Mouse (Mus musculus) macrophage (primary cell): ENCODE measurements around the gene 4930539E08Rik. TPM values are rescaled to one million over a fixed set of nuclear protein-coding genes. Genes with fewer than 3 reads are reported as not detected.
A peak's percentile ranks its signal among the peaks of the same experiment; 100 is the strongest.

Experiments used
- H3K27ac ChIP-seq: fragments of 350-480 bp; formaldehyde crosslinking; 2 replicates; pipeline ENCODE4 v1.9.0; 2021
- H3K36me3 ChIP-seq: fragments of 350-480 bp; formaldehyde crosslinking; 2 replicates; pipeline ENCODE4 v1.9.0; 2021; ENCODE audit errors: inconsistent target
- H3K4me3 ChIP-seq: fragments of 350-480 bp; formaldehyde crosslinking; 2 replicates; pipeline ENCODE4 v1.9.0; 2021; ENCODE audit errors: inconsistent target
- H3K79me2 ChIP-seq: fragments of 350-480 bp; formaldehyde crosslinking; 2 replicates; pipeline ENCODE4 v1.9.0; 2021; ENCODE audit errors: inconsistent target
- WGBS: methylation state at CpG from one replicate; pipeline ENCODE4 v1.1.7; 2026; ENCODE audit warnings: inconsistent platforms; ENCODE audit not compliant: missing documents; 5-methylcytosine and 5-hydroxymethylcytosine counted together
- polyA plus RNA-seq: library from polyadenylated mRNA; stranded (reverse); fragments of 250-400 nt; gene quantifications from 3 replicates; pipeline ENCODE4 v1.2.4, GENCODE M21; 2018; ENCODE audit warnings: inconsistent platforms

The 4930539E08Rik gene
- polyA plus RNA-seq, 1 experiment from 2014 or later: 0.33 TPM

DNA sequence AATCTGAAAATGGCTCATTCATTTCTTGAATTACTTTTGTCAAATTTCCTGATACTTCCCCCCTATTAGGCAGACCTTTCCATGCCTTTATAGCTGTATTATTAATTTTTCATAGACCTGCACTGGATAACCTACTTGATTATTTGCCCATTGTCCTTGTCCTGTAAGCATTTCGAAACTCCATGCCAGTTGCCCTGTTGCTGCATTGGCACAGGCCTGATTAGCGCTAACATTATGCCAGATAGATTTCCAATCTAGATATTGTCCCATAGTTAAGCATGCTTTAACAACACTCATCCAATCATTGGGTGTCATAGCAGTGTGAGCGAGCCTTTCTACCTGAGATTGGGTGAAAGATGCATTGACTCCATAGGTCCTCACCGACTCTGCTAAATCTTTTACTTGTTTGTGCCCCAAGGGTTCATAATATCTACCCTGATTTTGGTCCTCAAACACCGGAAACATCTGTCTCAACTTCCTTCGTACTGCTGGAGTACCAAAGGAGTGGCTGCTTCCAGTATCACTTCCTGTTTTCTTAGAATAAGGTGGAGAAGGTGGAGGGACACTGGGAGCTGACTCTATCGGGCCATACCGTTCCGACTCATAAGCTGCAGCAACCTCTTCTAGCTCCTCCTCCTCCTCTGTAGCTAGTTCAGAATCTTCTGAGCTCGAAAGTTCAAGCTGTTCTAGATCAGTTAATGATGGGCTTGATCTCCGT, 20.9 kb downstream of the 4930539E08Rik start:
- Histone ChIP-seq H3K4me3 (no peak overlapping the region), H3K27ac (peak overlapping the region; percentile 40)

DNA sequence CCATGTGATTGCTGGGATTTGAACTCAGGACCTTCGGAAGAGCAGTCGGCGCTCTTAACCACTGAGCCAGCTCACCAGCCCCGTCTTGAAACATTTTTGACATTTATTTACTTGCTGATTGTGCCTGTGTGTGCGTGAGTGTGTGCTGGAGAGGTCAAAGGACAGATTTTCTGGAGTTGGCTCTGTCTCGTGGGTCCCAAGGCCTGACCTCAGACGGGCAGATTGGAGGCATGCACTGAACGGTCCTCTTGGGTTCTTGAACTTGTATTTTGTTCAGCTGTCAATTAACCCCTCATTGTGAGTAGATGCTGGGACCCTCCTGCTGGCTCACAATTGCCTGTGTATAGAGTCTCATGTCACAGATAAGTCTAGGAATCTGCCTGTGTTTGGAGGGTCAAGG, 28.9 kb downstream of the 4930539E08Rik start:
- Histone ChIP-seq H3K27ac (no peak overlapping the region), H3K36me3 (no peaks in the 10 kb centered on the region), H3K4me3 (no peak overlapping the region), H3K79me2 (no peaks in the 10 kb centered on the region)
- WGBS: 91% methylated on average over 8 of the region's 8 CpGs

More for the DNA sequence above, 20.9 kb downstream of the 4930539E08Rik start:
- WGBS: 19% methylated on average over 11 of the region's 11 CpGs
- no peaks in the 10 kb centered on the region for H3K79me2 ChIP-seq
- no peaks in the 10 kb centered on the region for H3K36me3 ChIP-seq

DNA sequence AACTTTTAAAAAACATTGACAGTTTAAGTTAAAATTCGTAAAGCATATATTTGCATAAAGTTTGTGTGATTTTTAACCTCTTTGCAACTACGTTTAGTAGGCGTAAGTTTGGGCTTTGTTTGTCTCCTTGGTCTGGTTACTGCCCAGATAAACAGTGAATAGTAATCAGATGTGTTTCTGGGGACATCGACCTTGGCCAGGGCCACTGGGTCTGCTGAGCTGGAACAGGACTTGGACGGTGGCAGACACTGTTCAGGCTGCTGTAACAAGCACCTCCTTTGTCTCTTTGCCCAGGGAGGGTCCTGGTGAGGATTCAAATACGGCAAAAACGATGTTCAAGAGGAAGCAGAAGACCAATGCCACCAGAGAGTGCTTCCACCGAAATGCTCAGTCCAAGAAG, 29.9 kb downstream of the 4930539E08Rik start:
- Histone ChIP-seq H3K4me3 (no peak overlapping the region), H3K79me2 (no peaks in the 10 kb centered on the region), H3K27ac (no peak overlapping the region), H3K36me3 (no peaks in the 10 kb centered on the region)
- WGBS: 93% methylated on average over 8 of the region's 8 CpGs

DNA sequence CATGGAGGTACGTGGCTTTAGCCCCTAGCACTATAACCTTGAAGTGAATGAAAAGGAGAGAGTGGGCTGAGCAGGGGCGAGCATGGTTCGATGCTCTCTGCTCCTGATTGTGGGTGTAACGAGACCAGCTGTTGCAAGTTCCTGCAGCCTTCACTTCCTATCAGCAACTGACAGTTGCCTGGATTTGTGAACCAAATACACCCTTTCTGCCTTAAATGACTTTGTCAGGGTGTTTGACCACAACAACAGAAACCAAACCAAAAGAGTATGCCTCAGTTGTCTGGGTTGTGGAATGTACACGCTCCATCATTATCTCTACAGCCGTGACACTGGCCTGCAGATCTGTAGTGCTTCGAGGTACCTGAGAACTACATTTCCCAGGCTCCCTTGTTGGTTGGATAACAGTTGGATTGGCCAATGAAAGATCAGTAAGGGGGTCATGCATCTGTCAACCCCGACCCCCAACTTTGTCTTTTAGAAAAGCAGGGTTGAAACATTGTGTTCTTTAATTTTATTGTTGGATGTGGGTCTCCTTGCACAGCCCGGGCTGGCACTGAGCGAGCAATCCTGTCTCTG, 31.1 kb downstream of the 4930539E08Rik start:
- Histone ChIP-seq H3K4me3 (no peak overlapping the region), H3K27ac (no peak overlapping the region)
- 49% methylated on average over 10 of the region's 10 CpGs for WGBS

DNA sequence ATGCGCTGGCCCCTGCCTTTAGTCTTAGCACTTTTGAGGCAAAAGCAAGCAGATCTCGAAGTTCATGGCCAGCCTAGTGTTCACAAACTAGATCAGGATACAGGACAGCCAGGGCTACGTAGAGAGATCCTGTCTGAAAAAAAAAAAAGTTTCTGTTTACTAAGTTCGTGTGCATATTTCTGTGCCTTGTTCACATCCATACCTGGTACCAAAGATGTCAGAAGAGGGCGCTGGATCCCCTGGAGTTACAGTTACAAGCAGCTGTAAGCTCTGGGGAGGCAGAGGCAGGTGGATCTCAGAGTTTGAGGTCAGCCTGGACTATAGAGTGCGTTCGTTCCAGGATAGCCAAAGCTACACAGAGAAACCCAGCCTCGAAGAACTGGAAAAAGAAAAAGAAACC, 32.3 kb downstream of the 4930539E08Rik start:
- H3K79me2 ChIP-seq: no peaks in the 10 kb centered on the region
- 54% methylated on average over 8 of the region's 8 CpGs for WGBS
- H3K36me3 ChIP-seq: no peaks in the 10 kb centered on the region

More for the DNA sequence above, 31.1 kb downstream of the 4930539E08Rik start:
- Histone ChIP-seq H3K36me3 (no peaks in the 10 kb centered on the region), H3K79me2 (no peaks in the 10 kb centered on the region)

DNA sequence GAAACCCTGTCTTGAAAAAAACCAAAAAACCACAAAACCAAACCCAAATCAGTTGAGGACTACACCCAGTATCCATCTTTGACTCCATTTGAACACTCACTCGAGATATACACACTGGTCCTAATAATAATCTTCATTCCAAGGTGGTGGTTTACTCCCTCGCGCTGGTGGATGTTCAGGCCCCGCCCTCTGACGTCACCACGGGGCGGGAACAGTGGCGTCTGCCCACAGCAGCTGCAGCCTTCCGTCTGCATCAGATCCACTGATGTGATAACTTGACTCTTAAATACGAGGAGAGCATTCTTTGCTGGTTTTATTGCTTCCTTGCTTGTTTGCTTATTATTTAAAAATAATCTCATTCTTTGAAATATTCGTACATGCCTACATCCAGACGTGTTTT, 32.8 kb downstream of the 4930539E08Rik start:
- no peak overlapping the region for H3K4me3 ChIP-seq
- WGBS: 4% methylated on average over 12 of the region's 12 CpGs
- no peaks in the 10 kb centered on the region for H3K36me3 ChIP-seq
- H3K27ac ChIP-seq: no peak overlapping the region
- no peaks in the 10 kb centered on the region for H3K79me2 ChIP-seq

More for the DNA sequence above, 32.3 kb downstream of the 4930539E08Rik start:
- Histone ChIP-seq H3K4me3 (no peak overlapping the region), H3K27ac (no peak overlapping the region)

DNA sequence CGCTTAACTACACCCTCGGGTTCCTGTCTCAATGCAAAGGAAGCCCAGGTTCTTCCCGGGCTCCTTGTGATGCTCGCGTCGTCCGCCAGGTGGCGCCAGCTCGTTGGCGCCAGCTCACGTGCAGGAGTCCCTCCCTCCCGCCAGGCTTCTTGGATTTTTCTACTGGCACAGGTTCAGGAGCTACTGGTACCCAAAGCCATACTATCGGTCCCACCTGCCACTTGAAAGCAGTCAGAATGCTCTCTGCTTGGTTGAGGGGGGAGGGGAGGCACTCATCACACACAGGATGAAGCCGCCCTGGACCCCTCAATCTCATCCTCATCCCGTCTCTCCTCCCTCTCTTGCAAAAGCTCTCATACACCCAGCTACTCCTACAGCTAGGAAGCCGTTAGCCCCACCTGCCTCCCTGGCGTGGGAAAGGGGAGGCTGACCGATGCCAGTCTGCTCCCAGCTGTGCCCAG, 35.2 kb downstream of the 4930539E08Rik start:
- no peaks in the 10 kb centered on the region for H3K79me2 ChIP-seq
- no peaks in the 10 kb centered on the region for H3K36me3 ChIP-seq
- H3K27ac ChIP-seq: no peak overlapping the region
- WGBS: 13% methylated on average over 15 of the region's 18 CpGs
- no peak overlapping the region for H3K4me3 ChIP-seq

DNA sequence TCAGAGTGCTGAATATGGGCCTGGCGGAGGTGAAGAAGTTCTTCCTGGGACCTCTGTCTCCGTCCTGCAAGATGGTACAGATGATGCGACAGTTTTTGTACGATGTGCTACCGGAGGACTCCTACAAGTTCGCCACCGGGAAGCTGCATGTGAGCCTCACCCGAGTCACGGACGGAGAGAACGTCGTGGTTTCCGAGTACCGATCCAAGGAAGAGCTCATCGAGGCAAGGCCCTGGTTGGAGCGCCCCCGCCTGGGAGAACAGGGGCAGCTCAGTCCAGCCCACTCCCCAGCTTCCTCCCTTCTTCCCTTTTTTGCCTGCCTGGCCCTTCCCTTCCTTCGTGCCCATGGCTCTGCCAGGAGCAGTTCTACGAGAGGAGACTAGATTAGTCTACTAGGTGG, 38.3 kb downstream of the 4930539E08Rik start:
- 31% methylated on average over 19 of the region's 19 CpGs for WGBS
- Histone ChIP-seq H3K79me2 (no peaks in the 10 kb centered on the region), H3K36me3 (no peaks in the 10 kb centered on the region), H3K27ac (no peak overlapping the region), H3K4me3 (no peak overlapping the region)

DNA sequence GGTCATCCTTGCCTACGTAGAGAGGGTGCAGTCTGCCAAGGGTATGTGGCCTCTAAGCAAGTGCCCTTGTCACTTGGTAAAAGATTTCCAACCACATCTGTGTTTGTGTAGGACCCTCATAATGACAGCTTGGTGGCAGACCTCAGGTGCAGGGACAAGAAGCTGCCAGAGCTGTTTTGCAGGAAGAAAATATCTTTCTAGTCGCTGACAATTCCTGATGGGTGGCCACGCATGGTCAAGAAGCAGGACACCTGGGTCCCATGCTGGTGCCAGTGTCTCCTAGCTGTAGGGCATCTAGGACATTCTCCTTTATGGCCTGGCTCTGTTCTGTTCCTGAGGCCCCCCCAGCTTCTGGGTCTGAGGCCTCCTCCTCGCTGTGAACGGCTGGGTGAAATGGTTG, 38.8 kb downstream of the 4930539E08Rik start:
- Histone ChIP-seq H3K36me3 (no peaks in the 10 kb centered on the region), H3K4me3 (no peak overlapping the region), H3K79me2 (no peaks in the 10 kb centered on the region), H3K27ac (no peak overlapping the region)
- WGBS: 89% methylated on average over 5 of the region's 5 CpGs

DNA sequence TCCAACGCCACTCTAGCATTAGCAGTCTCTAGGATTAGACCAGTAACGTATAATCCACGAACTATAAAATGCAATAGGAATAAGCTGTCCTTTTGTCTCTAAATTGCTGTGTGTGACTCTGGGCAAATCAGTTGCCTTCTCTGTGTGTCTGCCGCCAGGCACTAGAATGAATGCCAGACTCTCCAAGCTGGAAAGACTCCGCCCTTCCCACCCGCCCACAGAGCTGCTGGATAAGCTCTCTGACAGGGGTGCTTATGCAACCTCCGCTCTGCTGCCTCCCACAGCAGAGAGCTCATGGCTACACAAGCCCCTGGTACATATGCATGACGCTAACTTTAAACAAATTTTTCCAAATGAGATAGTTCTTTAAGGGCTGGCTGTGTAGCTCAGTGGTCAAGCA, 39.8 kb downstream of the 4930539E08Rik start:
- 77% methylated on average over 8 of the region's 8 CpGs for WGBS
- Histone ChIP-seq H3K79me2 (no peaks in the 10 kb centered on the region), H3K36me3 (no peaks in the 10 kb centered on the region), H3K27ac (no peak overlapping the region), H3K4me3 (no peak overlapping the region)

DNA sequence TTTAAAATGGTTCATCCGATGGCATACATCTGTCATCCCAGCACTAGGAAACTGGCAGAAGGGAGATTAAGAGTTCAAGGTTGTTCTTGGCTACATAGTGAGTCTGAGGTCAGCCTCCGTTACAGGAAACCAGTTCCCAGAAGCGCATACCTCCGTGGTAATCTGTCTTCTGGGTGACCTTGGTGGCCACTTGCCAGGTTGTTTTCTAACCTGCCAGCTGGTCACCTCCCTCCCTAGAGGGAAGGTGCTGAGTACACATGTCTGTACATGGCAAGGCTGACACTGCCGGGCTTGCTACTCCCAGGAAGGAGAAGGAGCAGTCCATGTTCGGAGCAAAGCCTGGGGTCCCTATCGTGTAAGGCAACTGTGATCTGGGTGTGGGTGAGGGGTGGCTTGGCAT, 40.3 kb downstream of the 4930539E08Rik start:
- Histone ChIP-seq H3K4me3 (no peak overlapping the region), H3K27ac (no peak overlapping the region), H3K79me2 (no peaks in the 10 kb centered on the region), H3K36me3 (no peaks in the 10 kb centered on the region)
- 56% methylated on average over 7 of the region's 7 CpGs for WGBS

DNA sequence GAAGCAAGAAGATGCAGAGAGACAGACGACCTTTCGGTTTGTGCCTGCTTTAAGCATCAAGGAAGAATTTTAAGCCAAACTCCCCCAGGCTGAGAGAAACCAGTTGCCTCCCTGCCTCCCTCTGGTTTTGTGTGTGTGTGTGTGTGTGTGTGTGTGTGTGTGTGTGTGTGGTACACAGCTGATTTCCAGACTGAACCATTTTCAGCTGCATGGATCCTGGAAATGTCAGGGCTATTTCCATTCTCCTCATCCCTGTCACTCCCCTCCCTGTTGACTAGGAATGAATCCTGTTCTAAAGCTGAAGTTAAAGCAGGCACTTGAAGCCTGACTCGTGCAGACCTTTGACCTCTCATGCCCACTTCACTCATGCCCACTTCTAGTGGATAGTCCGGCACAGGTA, 40.9 kb downstream of the 4930539E08Rik start:
- no peaks in the 10 kb centered on the region for H3K36me3 ChIP-seq
- H3K27ac ChIP-seq: no peak overlapping the region
- no peaks in the 10 kb centered on the region for H3K79me2 ChIP-seq
- H3K4me3 ChIP-seq: no peak overlapping the region
- 100% methylated on average over 2 of the region's 4 CpGs for WGBS

DNA sequence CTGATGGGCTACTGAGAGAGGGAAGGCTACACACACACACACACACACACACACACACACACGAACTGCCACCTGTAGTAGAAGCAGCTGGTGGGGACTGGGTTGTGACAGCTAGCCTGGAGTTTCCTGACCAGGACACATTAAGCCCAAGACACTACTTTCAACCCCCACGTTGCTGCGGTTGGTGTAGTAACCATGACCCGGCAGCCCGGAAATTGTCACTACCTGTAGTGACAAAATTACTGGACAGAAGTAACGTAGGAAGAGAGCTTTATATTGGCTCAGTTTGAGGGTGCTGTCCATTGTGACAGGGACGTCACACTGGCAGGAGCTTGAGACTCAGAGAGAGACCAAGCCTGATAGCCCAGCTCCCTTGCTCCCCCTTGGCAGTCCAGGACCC, 42.8 kb downstream of the 4930539E08Rik start:
- Histone ChIP-seq H3K36me3 (no peaks in the 10 kb centered on the region), H3K79me2 (no peaks in the 10 kb centered on the region), H3K4me3 (no peak overlapping the region), H3K27ac (no peak overlapping the region)
- WGBS: 96% methylated on average over 7 of the region's 7 CpGs

DNA sequence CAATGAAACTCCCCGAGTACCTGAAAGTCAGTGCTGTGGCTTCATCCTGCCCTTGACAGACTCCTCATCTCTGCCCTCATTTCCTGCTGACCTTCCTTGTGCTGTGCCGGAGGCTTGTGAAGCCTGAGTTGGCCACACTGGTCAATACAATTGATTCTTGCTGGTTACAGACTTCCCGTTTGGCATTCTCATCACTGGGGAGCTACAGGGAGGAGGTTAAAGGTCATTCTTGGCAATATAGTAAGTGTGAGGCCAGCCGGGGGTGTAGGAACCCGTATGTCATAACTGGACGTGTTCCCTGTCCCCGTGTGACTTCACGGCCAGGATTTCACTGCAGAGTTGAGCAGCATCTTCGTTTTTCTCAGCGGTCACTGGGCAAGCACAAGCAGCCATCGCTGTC, 43.3 kb downstream of the 4930539E08Rik start:
- H3K36me3 ChIP-seq: no peaks in the 10 kb centered on the region
- no peaks in the 10 kb centered on the region for H3K79me2 ChIP-seq
- 81% methylated on average over 11 of the region's 11 CpGs for WGBS
- no peak overlapping the region for H3K4me3 ChIP-seq
- no peak overlapping the region for H3K27ac ChIP-seq

DNA sequence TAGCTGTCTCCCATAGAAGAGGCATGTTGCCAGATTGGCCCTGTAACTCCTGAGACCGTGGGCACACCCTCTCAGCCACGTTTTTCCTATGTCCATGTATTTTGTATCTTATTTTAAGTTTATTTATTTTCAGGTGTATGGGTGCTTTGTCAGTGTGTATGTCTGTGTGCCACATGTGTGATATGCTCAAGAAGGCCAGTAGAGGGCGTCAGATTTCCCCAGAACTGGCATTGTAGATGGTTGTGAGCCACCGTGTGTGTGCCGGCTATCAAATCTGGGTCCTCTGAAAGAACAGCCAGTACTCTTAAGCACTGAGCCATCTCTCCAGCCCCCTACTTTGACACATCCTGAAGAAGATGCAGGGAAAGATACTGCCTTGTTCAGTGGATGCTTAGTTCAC, 44.7 kb downstream of the 4930539E08Rik start:
- Histone ChIP-seq H3K27ac (no peak overlapping the region), H3K4me3 (no peak overlapping the region), H3K36me3 (no peaks in the 10 kb centered on the region), H3K79me2 (no peaks in the 10 kb centered on the region)
- 81% methylated on average over 5 of the region's 5 CpGs for WGBS
